Mouse (Mus musculus) neutrophil, adult 5-6 weeks (primary cell): ENCODE measurements around the gene Mcrip1. TPM values are rescaled to one million over a fixed set of nuclear protein-coding genes. Genes with fewer than 3 reads are reported as not detected.

ENCODE experiments used
- ATAC-seq: fragments of 151-379, 151-347 bp; 2 replicates; pipeline ENCODE4 v1.8.0; 2017; ENCODE audit warnings: mild to moderate bottlenecking, moderate TSS enrichment; ENCODE audit not compliant: insufficient number of reproducible peaks, poor library complexity, low FRiP score, severe bottlenecking; ENCODE audit errors: extremely low read depth
- total RNA-seq: library from RNA; stranded (forward); fragments of 200-1000 nt; gene quantifications from 2 replicates; pipeline ENCODE4 v1.2.3, GENCODE M21; 2017

The Mcrip1 gene
- total RNA-seq, 1 experiment from 2014 or later = 15.0 TPM

GRCm38 (mm10) chr11:120549986-120550809, 671 bp upstream of the Mcrip1 start:
- ATAC-seq = no peak

- no peak for ATAC-seq
These were observed 750 bp downstream of the Mcrip1 start for GRCm38 (mm10) chr11:120548786-120549167.

- no peak for ATAC-seq
These were observed 1.3 kb downstream of the Mcrip1 start for GRCm38 (mm10) chr11:120548214-120548613.

DNA sequence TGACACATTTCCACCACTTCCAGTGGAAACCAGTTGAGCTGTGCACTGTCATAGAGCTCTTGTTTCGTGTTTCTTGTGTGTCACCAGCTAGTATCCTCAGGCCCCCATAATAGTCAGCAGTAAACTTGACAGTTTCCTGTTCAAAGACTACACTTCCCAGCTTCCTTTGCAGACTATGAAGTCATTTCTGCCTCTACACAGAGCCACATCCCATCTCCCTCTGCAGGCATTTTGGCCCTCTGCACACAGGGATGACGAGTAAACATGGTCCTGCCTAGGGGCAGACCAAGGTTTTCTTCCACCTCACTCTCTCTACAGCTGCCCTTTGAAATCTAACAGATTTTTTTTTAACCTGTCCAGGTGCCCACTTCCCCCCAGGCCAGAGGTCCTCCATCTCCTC, 2.1 kb downstream of the Mcrip1 start:
- ATAC-seq = no peak

DNA sequence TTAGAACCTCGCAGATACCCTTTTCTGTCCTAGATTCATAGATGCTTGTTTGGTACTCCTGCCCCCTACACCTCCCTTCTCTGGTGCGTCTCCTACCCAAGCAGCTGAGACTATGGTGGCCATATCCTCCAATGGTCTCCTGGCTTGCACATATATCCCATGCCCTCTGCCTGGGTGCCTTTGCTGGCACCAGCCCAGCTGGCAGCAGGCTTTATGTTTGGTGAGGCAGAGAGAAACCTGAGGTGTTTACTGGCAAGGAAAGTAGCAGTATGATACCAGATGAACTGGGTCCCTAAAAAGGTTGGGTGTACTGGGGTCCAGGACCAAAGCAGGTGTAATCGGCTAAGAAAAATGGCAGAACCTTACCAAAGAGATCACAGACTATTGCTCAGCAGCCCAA, 3.6 kb downstream of the Mcrip1 start:
- no peak for ATAC-seq

DNA sequence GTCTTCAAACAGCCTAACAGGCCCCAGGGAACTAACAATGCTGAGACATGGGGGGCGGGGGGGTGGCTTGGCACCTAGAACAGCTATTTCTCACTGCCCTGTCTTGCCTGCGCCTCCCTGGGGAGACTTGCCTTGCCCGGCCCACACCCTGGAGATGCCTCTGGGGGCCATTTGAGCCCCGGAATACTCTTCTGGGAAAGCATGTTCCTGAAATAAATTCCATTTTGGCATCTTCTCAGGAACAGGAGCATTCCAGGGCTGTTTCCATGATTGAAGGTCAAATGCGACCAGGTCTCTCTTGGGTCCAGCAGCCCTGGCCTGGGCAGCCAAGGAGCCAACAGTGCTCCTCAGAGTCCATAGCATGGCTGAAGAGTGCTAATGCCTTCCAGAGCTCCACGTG, 7.2 kb downstream of the Mcrip1 start:
- no peak for ATAC-seq

- no peak for ATAC-seq
These were observed 7.6 kb downstream of the Mcrip1 start for GRCm38 (mm10) chr11:120541907-120542306.

- ATAC-seq = no peak
These were observed 10.1 kb downstream of the Mcrip1 start for GRCm38 (mm10) chr11:120539285-120540014.

DNA sequence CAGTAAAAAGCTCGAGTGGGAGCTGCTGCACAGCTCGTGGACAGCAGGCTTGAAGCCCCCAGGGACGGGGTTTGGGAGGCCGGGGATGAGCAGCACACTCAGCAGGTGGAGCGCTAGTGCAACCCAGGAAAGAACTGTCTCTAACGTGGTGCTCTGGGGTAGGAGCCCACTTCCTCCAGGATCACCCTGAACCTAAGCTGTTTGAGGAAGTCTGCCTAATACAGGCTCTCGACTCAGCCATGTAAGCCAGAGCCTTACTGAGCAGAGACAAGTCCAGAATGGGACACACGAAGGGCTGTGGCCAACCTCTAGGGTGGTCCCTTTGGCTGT, 10.6 kb downstream of the Mcrip1 start:
- no peak for ATAC-seq

DNA sequence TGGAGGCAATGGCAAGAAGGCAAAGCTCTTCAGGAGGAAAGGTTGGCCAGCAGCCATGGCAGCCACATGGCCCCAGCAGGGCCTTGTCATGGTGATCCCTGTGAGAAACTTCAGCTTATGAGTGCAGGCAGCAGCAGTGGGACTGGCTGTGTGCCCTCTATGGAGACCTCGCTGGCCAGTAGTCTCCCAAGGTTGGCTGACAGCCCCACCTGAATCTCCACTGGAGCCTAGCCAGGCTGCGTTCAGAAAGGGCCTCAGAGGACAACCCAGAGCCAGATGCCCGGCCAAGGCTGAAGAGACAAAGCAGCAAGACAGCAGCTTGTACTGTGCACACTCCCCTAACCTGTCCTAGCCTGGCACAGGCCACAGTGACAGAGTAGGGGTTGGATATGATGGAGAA, 11.0 kb downstream of the Mcrip1 start:
- no peak for ATAC-seq

DNA sequence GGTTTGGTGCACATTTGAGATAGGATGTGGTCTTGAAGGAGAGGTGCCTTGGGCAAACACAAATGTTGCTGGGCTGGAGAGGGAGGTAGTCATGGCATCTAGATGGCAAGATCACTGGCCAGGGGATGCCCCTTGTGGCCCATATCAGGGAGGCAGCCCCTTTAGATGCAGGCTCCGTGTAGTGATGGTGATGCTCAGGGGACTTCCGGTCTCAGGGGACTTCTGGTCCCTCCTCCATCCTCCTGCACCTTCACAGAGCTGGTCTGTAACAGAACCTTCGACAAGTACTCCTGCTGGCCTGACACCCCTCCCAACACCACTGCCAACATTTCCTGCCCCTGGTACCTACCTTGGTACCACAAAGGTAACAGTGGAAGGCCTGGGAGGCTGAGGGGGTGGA, 13.7 kb downstream of the Mcrip1 start:
- ATAC-seq = no peak

DNA sequence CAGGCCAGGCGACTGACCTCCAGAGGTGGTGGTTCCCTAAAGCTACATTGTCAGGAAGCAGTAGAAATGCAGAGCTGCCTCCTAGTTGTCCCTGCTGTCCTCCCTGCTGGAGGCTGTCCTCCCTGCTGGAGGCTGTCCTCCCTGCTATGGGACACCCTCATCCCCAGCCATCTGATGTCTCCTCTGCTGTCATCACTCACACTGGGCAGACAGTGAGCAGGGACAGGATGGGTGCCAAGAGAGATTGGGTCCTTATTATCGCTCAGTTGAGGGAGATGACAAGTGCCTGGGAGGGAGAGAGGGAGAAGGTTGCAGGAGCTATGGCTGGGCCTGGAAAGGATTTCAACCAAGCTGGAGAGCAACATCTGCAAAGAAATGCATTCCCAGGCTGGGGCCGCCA, 14.4 kb downstream of the Mcrip1 start:
- no peak for ATAC-seq

- ATAC-seq = no peak
These were observed 15.4 kb downstream of the Mcrip1 start for GRCm38 (mm10) chr11:120534093-120534492.

GRCm38 (mm10) chr11:120531646-120532045, 17.9 kb downstream of the Mcrip1 start:
- no peak for ATAC-seq

GRCm38 (mm10) chr11:120530085-120530964, 19.2 kb downstream of the Mcrip1 start, which contains the start of gene Gcgr:
Gene Gcgr, plus strand, starts transcription at chr11:120530699.
- ATAC-seq = no peak

- no peak for ATAC-seq
These were observed 20.6 kb downstream of the Mcrip1 start for GRCm38 (mm10) chr11:120528903-120529302.

DNA sequence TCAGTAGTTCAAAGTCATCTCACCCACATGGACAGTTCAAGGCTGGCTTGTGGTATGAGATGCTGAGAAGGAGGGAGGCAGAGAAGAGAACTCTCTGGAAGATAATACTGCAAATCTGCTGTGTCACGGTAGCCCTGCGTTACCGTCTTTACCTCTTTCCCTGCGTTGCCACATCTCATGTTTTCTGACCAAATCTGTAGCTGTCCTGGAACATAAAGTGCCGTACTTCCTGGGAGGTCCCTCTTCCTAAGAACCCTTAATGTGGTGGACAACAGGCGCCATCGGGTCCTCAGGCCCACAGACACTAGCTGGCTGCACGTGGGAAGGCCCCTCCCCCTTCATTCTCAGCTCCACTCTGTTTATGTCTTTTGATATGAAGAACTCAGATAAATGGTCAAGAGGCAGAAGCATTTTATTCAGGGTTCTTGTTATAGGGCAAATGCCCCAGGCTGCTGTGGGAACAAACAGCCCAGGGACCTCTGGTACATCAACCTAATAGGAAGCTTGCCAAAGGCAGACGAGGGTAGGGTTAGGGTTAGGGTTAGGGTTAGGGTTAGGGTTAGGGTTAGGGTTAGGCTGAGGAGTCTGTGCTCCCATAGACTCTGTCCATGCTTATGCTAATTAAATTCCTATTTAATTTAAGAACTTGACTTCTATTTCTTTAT, 21.7 kb downstream of the Mcrip1 start:
- no peak for ATAC-seq

GRCm38 (mm10) chr11:120525959-120526358, 23.6 kb downstream of the Mcrip1 start:
- ATAC-seq = peak; percentile 65; the same call in 1 of the 2 replicates

GRCm38 (mm10) chr11:120522581-120522980, 26.9 kb downstream of the Mcrip1 start:
- no peak for ATAC-seq
